Mouse (Mus musculus): ENCODE data around the gene Pou2f2. TPM values are rescaled to one million over a fixed set of nuclear protein-coding genes. Genes with fewer than 3 reads are reported as not detected.

The Pou2f2 gene
- 0.64 and 2.5 TPM in 2 replicates for polyA plus RNA-seq (2015; fragmentation: Nextera tagmentation; extraction: Ambion mirVana)

DNA sequence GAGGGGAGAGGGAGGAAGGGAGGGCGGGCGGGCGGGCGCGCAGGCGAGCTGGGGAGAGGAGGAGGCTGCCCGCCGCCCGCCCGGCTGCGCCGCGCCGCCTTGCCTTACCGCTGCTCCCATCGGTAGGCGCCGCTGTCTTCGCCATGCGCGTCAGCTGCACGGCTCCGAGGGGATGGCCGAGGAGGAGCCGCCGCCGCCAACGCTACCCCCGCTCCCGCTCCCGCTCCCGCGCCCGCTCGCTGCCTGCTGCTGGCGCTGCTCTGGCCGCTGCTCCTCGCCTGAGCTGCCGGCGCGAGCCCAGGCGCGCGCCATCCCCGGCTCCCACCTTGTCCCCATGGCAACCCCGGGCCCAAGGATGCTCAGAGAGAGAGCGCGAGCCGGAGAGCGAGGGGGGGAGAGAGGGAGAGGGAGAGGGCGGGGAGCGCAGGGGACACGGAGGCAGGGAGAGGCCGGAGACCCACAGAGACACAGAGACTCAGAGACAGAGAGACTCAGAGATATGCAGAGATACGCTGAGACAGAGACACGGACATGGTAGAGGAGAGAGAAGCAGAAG lies at the start of gene Pou2f2:
Gene Pou2f2, minus strand, starts transcription at position 121 of the 556 bp plus-strand sequence.
- peaks cover 21% of the 10 kb centered on the region for H3K4me1 ChIP-seq
- no peak within 1 kb of the TSS for H3K27ac ChIP-seq
- H3K4me3 ChIP-seq (replicated peaks): peak within 1 kb of the TSS; percentile 53
- ATAC-seq (replicated peaks; ENCODE audit: low FRiP score): peak; percentile 88
- H3K36me3 ChIP-seq: no peaks in the 10 kb centered on the region
- no peaks in the 10 kb centered on the region for H3K9me3 ChIP-seq (replicated peaks)
- peaks cover 95% of the 10 kb centered on the region for H3K27me3 ChIP-seq
- H3K4me2 ChIP-seq: peak within 1 kb of the TSS; percentile 92
- H3K9ac ChIP-seq: 0 out of 2 replicates have a peak within 1 kb of the TSS, but pooled peaks have one; percentile 14
- under 1% methylated on average over 33 of the region's 56 CpGs for WGBS

DNA sequence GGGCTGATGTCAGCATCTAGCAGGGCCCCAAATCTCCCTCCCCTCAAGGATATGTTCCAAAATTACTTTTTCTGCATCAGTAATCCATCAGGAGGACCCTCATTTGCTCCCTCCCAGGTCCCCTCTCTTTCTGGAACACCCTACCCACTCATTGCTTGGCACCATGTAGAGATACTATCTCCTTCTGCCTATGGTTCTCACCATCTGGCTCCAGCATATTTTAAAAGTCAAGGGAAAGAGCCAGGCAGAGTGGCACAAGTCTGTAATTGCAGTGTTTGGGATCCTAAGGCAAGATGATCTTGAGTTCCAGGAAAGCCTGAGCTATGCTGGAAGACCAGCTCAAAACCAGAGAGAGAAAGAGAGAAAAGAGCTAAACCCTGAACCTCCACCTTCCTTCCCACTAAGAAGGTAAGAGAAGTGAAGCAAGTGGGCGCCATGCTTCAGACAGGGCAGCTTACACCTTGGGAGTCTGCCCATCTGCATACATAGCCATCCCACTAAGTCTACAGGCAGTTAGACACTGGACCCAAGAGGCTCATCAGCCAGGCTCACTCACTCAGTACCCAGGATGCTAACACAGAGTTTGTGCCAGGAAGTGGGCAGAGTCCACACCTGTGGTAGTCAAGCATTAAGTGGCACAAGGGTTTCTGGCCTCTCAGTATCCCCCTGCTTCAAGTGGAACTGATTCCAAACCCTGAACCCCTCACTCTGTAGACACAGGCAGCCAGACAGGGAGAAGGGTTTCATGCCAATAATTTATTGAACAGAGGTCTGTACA lies 48.2 kb upstream of the Pou2f2 start:
- WGBS: 83% methylated on average over 1 of the region's 1 CpGs

DNA sequence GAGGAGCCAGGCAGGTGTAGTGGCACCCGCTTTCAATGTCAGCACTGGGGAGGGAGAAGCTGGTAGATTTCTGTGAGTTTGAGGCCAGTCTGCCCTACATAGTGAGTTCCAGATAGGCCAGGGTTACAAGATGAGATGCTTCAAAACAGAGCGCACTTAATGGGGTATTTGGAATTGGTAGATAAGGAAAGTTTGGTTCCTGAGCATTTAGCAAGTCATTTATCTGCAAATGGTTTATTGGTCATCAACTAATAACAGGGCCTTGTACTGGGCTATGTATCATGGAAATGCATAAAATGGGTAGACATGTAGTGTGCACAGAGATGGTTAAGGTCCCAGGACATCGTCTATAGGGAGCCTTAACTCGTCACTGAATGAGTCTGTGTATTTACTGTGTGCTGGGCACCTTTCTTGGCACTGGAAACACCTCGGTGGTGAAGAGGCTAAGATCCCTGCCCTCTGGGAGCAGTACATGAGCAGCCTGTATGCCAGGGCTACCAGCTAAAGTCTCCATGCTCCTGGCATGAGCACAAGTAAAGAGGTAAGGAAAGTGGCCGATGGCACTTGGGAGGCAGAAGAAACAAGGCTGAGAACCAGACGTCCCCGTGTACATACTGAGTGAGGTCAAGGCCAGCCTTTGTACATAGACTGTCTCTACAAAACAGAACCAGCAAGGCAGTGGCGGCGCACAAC lies 42.9 kb upstream of the Pou2f2 start:
- Histone ChIP-seq H3K4me2 (peak overlapping the region; percentile 97), H3K36me3 (peaks cover 48% of the 10 kb centered on the region), H3K27ac (peak overlapping the region; percentile 97), H3K27me3 (no peaks in the 10 kb centered on the region), H3K4me3 (replicated peaks) (peak overlapping the region; percentile 82), H3K9me3 (replicated peaks) (no peaks in the 10 kb centered on the region), H3K4me1 (peaks cover 41% of the 10 kb centered on the region), H3K9ac (peak overlapping the region; percentile 67)
- no peak for ATAC-seq (replicated peaks; ENCODE audit: low FRiP score)
- WGBS: 87% methylated on average over 10 of the region's 10 CpGs

More for the DNA sequence above, 48.2 kb upstream of the Pou2f2 start:
- Histone ChIP-seq H3K9ac (no peak overlapping the region), H3K4me1 (peaks cover 4% of the 10 kb centered on the region), H3K9me3 (replicated peaks) (no peaks in the 10 kb centered on the region), H3K4me2 (no peak overlapping the region), H3K36me3 (peaks cover 99% of the 10 kb centered on the region), H3K4me3 (replicated peaks) (no peak overlapping the region), H3K27ac (no peak overlapping the region), H3K27me3 (no peaks in the 10 kb centered on the region)
- no peak for ATAC-seq (replicated peaks; ENCODE audit: low FRiP score)

DNA sequence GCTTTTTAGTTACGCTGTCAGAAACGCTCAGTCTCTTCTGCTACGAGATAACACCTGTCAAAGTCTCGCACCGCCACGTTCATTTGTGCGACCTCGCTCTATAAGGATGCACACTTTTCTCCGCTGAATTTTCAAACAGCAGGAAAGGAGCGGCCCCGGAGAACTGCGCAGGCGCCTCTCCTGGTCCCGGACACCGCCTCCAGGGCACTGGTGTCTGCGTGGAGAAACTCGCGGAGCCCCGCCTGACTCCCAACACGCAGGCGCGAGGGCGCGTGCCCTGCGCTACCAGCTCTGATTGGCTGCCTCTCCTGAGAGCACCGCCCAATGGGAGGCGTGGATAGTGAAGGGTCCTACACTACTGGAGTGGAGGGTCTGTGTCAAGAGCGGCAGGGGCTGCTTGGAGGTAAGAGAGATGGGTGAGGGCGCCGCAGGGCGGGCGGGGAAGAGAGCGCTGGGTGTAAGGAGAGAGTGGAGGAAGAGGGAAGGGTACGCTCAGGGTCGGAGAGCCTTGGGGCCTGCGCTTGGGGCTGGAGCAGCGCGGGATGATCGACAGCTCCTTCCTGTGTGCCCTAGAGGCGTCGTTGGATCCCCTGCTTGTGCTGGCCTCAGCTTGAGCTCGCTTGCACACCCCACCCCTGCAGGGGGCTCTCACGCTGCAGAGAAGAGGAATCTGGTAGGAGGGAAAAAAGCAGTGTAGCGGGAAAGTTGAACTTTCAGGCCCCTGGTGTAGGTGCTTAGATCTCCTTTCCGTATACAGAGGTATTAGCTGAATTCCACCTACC lies 41.8 kb upstream of the Pou2f2 start, which contains the start of gene Zfp526:
Gene Zfp526, plus strand, starts transcription at position 324 of the 782 bp plus-strand sequence.
- Histone ChIP-seq H3K4me3 (replicated peaks) (peak within 1 kb of the TSS; percentile 82), H3K4me2 (peak within 1 kb of the TSS; percentile 97), H3K27ac (peak within 1 kb of the TSS; percentile 97), H3K9me3 (replicated peaks) (no peaks in the 10 kb centered on the region), H3K9ac (peak within 1 kb of the TSS; percentile 67), H3K36me3 (peaks cover 40% of the 10 kb centered on the region), H3K4me1 (peaks cover 41% of the 10 kb centered on the region), H3K27me3 (no peaks in the 10 kb centered on the region)
- WGBS: under 1% methylated on average over 45 of the region's 45 CpGs
- ATAC-seq (replicated peaks; ENCODE audit: low FRiP score): peak; percentile 95

DNA sequence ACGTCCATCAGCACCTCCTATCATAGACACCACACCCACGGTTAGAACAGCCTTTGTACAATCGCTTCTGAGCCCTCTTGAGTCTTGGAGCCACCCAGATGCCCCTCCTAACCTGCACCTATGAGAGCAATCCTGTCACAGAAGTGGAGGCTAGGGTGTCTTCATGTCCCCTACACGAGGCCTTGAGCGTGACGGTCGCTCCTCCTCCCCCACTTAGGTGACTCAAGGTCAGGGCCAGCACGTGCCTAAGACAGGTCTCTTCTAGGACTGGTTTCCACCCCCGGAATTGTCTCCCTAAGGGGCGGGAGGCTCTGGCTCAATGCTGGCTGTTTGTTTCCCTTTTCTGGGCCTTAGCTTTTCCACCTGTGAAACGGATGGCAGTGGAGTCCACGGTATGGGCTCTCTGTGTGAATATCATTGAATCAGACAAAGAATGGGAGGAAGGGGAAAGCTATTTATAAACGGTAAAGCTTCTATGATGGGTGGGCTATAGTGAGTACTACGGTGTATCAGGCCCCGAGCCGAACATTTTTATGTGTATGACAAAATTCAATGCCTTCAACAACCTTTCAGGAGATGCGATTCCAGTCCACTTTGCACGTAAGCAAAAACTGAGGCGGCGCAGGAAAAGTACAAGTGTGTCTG lies 41.1 kb upstream of the Pou2f2 start, which contains the start of gene Dedd2:
Gene Dedd2, minus strand, starts transcription at position 159 of the 645 bp plus-strand sequence.
- H3K27ac ChIP-seq: peak within 1 kb of the TSS; percentile 97
- H3K4me1 ChIP-seq: peaks cover 41% of the 10 kb centered on the region
- peak within 1 kb of the TSS; percentile 77 for H3K9ac ChIP-seq
- H3K9me3 ChIP-seq (replicated peaks): no peaks in the 10 kb centered on the region
- H3K27me3 ChIP-seq: no peaks in the 10 kb centered on the region
- no peak for ATAC-seq (replicated peaks; ENCODE audit: low FRiP score)
- peaks cover 33% of the 10 kb centered on the region for H3K36me3 ChIP-seq
- WGBS: 6% methylated on average over 20 of the region's 20 CpGs
- H3K4me2 ChIP-seq: peak within 1 kb of the TSS; percentile 97
- H3K4me3 ChIP-seq (replicated peaks): peak within 1 kb of the TSS; percentile 82

DNA sequence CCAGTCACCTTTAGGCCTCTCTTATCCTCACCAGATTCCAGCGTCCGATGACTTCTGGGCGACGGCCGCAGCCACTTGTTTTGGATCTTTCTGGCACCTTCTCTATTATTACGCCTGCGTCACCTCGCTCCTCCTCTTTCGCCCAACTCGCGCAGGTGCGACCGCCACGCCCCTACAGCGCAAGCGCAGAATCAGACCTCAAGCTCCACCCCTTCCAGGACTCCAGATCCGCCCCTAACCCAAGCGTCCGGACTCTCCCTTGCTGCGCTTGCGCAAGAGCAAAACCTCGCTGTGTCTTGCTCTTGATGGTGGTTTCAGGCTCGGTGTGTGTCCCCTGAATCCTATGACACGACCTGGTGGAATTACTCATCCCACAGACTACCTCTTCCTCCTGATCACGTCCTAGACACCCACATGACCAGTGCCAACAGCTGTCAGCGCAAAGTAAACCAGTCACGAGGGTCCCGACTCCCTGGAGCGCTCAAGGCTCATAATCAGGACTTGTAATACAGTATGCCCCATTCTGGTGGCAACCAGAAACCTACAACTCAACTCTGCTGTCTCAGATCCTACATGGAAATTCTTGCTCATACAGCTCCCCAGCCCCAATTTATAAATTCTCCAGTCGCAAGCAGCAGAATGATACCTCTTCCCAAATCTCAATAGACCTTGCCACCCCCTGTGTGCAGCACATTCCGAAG lies 40.4 kb upstream of the Pou2f2 start:
- Histone ChIP-seq H3K4me3 (replicated peaks) (peak overlapping the region; percentile 82), H3K9ac (peak overlapping the region; percentile 77), H3K27ac (peak overlapping the region; percentile 97), H3K4me2 (peak overlapping the region; percentile 97), H3K27me3 (no peaks in the 10 kb centered on the region), H3K4me1 (peaks cover 41% of the 10 kb centered on the region), H3K36me3 (peaks cover 29% of the 10 kb centered on the region), H3K9me3 (replicated peaks) (no peaks in the 10 kb centered on the region)
- peak; percentile 74 for ATAC-seq (replicated peaks; ENCODE audit: low FRiP score)
- WGBS: 2% methylated on average over 31 of the region's 31 CpGs

DNA sequence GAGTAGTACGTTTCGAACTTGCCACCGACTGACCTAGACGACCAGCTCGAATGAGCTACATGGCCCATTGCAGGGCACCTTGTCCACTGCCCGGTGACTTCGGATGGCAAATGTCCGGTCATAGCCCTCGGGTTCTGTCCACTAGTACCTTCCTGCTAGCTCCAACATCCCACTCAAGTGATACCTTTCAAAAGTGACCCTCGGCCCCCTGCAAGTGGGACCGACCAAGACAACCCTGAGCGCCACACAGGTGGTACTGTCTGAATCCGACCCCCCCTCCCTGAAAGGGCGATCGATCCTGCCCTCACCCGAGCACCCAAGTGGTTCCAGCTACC lies 39.9 kb upstream of the Pou2f2 start:
- H3K9ac ChIP-seq: peak overlapping the region; percentile 77
- peak; percentile 26 for ATAC-seq (replicated peaks; ENCODE audit: low FRiP score)
- H3K4me1 ChIP-seq: peaks cover 41% of the 10 kb centered on the region
- peaks cover 23% of the 10 kb centered on the region for H3K36me3 ChIP-seq
- peak overlapping the region; percentile 82 for H3K4me3 ChIP-seq (replicated peaks)
- H3K4me2 ChIP-seq: peak overlapping the region; percentile 97
- no peaks in the 10 kb centered on the region for H3K9me3 ChIP-seq (replicated peaks)
- WGBS: 0% methylated on average over 16 of the region's 16 CpGs
- peak overlapping the region; percentile 97 for H3K27ac ChIP-seq
- H3K27me3 ChIP-seq: no peaks in the 10 kb centered on the region

DNA sequence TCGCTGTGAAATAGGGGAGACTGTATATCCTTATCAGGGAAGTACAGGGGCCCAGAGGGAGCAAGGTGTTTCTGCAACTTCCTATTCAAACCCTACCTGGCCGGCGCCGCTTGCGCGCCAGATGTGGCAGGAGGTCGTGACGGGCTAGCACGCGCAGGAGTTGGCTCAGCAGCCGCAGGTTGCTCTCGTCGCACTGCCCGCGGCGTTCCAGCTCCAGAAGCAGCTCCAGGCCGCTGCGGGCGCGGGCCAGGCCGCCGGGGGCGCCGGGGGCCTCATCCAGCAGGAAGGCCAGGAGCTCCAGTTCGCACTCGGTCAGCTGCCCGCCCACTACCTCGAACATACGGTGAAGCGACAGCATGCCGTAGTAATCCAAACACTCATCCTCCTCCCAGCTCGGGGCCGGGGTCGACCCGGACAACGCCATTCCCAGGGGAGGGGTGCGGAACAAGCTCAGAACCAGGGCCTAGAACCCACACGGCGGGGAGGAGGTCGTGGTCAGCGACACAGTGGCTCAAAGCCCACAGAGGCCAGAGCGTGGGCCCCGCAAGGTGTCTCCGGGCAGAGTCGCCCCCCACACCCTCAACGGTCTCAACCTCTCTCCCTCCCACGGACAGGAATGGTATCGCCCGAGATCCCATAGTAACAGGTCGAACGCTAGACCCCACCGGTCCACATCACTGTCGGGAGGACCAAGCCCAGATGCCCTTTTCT lies 39.3 kb upstream of the Pou2f2 start:
- Histone ChIP-seq H3K9me3 (replicated peaks) (no peaks in the 10 kb centered on the region), H3K27me3 (no peaks in the 10 kb centered on the region), H3K4me2 (peak overlapping the region; percentile 97), H3K9ac (peak overlapping the region; percentile 77), H3K4me1 (peaks cover 41% of the 10 kb centered on the region), H3K27ac (peak overlapping the region; percentile 97), H3K4me3 (replicated peaks) (peak overlapping the region; percentile 82), H3K36me3 (peaks cover 21% of the 10 kb centered on the region)
- ATAC-seq (replicated peaks; ENCODE audit: low FRiP score): peak; percentile 23
- under 1% methylated on average over 53 of the region's 53 CpGs for WGBS

DNA sequence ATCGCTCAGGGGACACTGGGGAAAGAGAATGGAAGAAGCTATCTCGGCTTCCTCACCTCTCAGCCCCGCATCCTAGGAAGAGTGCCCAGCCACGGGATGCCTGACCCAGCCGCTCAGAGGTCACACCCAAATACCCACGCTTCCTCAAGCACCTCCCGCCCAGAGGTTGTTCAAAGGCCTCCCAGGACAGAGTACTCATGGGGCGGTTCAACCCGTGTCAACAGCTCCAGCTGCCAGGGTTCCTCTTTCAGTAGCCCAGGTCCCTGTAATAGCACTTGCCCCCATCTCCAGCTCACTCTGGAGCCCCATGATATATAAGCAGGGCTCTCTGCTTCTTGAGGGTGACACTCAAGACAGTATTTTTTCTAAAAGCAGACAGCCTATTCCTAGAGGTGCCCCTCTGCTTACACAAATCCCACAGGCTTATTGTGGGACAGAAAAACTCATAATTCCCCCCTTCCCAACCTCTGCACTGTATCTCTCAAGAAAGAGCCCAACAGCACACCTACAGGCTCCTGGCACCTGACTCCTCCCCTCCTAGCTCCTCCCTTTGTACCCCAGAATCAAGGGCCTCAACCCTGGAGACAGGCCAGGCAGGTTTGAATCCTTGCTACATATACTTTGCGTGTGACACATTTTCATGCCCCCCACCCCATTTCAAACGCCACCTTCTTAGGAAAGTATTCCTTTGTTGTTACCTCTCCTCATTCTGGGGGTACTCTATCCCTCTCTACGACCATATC lies 38.3 kb upstream of the Pou2f2 start:
- H3K36me3 ChIP-seq: peaks cover 17% of the 10 kb centered on the region
- no peaks in the 10 kb centered on the region for H3K9me3 ChIP-seq (replicated peaks)
- no peak for ATAC-seq (replicated peaks; ENCODE audit: low FRiP score)
- 60% methylated on average over 12 of the region's 12 CpGs for WGBS
- H3K4me3 ChIP-seq (replicated peaks): peak overlapping the region; percentile 82
- H3K4me2 ChIP-seq: peak overlapping the region; percentile 97
- H3K27me3 ChIP-seq: no peaks in the 10 kb centered on the region
- H3K4me1 ChIP-seq: peaks cover 39% of the 10 kb centered on the region
- no peak overlapping the region for H3K9ac ChIP-seq
- H3K27ac ChIP-seq: no peak overlapping the region

DNA sequence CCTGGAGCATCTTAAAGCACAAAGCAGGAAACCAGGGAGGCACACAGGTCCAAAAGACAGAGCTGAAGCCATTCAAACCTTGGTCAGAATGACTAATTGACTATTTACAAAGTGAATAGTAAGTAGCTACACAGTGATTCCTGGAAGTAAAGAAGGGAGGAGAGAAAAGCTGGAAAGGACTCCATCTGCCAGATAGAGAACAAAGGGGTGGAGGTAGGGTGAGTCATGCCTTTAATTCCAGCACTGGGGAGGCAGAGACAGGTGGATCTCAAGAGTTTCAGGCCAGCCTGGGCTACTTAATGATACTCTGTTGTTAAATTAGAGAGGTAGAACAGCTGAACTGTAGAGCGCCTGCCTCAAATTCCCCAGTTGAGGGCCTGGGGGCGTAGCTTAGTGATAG lies 34.6 kb upstream of the Pou2f2 start:
- peaks cover 18% of the 10 kb centered on the region for H3K4me1 ChIP-seq
- no peak overlapping the region for H3K9ac ChIP-seq
- H3K4me3 ChIP-seq (replicated peaks): no peak overlapping the region
- WGBS: 90% methylated on average over 2 of the region's 2 CpGs
- no peak for ATAC-seq (replicated peaks; ENCODE audit: low FRiP score)
- no peaks in the 10 kb centered on the region for H3K27me3 ChIP-seq
- H3K36me3 ChIP-seq: peaks cover 44% of the 10 kb centered on the region
- no peaks in the 10 kb centered on the region for H3K9me3 ChIP-seq (replicated peaks)
- H3K4me2 ChIP-seq: no peak overlapping the region
- no peak overlapping the region for H3K27ac ChIP-seq

Measured in kidney, embryonic 15.5 days (tissue).